Mouse (Mus musculus) erythroblast, embryonic 14.5 days (primary cell): ENCODE results near the gene Mettl14.

Source experiments
- GATA1 ChIP-seq: IDR thresholded peaks from 2 replicates; pipeline ENCODE4 v1.6.1; 2012; ENCODE audit warnings: low read length, inconsistent platforms, mixed read lengths
- TAL1 ChIP-seq: IDR thresholded peaks from 3 replicates; pipeline ENCODE4 v1.6.1; 2012; ENCODE audit warnings: low read length, inconsistent platforms, mixed read lengths

GRCm38 (mm10) chr3:123337853-123338252 lies 48.1 kb downstream of the Mettl14 start:
- TF ChIP-seq GATA1, result no peak
- no peak for TF ChIP-seq TAL1
